Mouse (Mus musculus): Measurements from ENCODE around the gene Gm42417. TPM values are rescaled to one million over a fixed set of nuclear protein-coding genes. Genes with fewer than 3 reads are reported as not detected.
A peak's percentile ranks its signal among the peaks of the same experiment; 100 is the strongest.

The Gm42417 gene
- total and polyA plus RNA-seq, 3 experiments: 0.15 TPM; not detected in 2

DNA sequence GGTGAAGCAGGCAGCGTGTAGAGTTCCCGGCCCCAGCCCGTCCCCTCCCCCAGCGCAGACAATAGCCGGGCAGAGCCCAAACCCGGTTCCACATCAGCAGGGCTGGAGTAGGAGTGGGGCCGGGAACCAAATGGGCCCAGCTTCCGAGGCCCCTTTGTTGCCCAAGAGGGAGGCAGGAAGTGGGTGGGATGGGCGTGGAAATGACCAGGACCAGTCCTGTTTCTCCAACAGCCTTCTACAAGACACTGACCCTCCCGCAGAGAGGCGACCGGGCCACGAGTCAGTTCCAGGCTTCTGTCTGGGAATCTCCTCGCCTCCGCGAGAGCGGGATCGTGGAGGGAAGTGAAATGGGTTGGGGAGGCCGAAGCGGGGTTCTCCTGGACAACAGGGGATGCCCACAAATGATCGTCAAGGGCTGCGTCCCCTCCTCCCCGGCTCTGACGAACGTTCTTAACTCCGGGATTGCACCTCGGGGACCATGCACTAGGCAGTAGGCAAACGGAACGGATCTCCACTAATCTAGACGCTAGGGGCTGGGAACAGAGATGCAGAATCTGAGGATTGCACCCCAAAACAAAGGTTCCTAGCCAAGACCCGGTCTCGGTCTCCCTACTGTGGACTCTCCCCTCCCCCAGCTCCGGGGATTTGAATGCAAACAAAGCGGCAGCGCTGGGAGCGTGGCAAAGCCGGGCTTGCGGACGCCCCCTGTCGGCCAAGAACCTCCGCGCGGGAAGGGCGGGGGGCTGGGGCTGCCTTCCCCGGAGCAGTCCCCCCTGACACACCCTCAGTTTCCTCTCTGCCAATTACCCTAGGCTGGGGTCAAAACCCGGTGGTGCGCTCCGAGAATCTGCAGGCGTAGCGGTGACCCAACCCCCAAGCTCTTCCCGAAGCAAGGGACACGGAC, 17.6 kb upstream of the Gm42417 start:
- no peak for TF ChIP-seq TAL1 (conservative IDR thresholded peaks at IDR 0.05; ENCODE audit: low read depth, low read length)
- no peak for TF ChIP-seq POLR2AphosphoS5 (IDR thresholded peaks at IDR 0.05; ENCODE audit: insufficient replicate concordance, low read depth, low read length)
- 0 out of 2 replicates have a peak, but pooled peaks have one; percentile 10 for TF ChIP-seq CTCF (IDR thresholded peaks at IDR 0.05; ENCODE audit: low read depth, low read length)
- TF ChIP-seq GATA2 (IDR thresholded peaks at IDR 0.05; ENCODE audit: borderline replicate concordance, low read depth, low read length): no peak
- TF ChIP-seq GATA1 (IDR thresholded peaks at IDR 0.05; ENCODE audit: borderline replicate concordance, low read length): no peak
- no peak for DNase-seq (ENCODE audit: low spot score)
- no peak for ATAC-seq (ENCODE audit: extremely low read depth, insufficient number of reproducible peaks, low FRiP score, poor library complexity, severe bottlenecking)
- Histone ChIP-seq H3K4me3 (ENCODE audit: low read depth, low read length) (no peak overlapping the region; the same call in 1 of the 2 replicates), H3K27me3 (ENCODE audit: insufficient read depth, low read length) (peaks cover 89% of the 10 kb centered on the region), H3K9me3 (replicated peaks) (no peaks in the 10 kb centered on the region), H3K36me3 (replicated peaks) (no peaks in the 10 kb centered on the region), H3K4me1 (ENCODE audit: insufficient read depth, low read depth, low read length) (peaks cover 18% of the 10 kb centered on the region)

DNA sequence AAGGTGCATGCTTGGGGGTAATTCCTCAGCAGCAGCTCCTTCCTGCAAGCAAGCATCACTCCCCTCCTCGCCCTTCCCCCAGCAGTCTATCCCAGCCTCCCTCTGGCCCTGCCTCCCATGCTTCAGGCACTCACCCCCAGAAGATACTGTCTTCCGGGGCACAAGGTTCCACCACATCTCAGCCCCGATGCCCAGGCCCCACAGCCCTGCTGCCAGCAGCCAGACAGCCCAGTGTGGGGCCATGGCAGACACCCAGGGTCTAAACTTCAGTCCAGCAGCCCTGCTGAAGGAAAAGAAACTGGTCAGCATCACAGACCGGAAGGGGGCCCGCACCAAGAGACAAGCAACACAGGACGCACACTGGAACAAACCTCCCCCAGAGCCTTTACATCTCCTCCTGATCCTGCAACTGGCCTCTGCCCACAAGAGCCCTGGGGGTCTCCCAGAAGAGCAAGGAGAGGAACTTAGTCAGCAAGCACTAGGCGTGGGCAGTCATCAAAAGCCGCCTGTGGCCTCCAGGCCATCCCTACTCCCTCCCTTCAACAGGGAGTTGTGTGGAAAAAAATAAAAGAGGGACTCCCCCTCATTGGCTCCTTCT, 16.7 kb upstream of the Gm42417 start:
- DNase-seq (ENCODE audit: low spot score) (no peak), ATAC-seq (ENCODE audit: extremely low read depth, insufficient number of reproducible peaks, low FRiP score, poor library complexity, severe bottlenecking) (no peak)
- no peak for TF ChIP-seq TAL1 (conservative IDR thresholded peaks at IDR 0.05; ENCODE audit: low read depth, low read length)
- no peak for TF ChIP-seq POLR2AphosphoS5 (IDR thresholded peaks at IDR 0.05; ENCODE audit: insufficient replicate concordance, low read depth, low read length)
- Histone ChIP-seq H3K4me1 (ENCODE audit: insufficient read depth, low read depth, low read length) (peaks cover 18% of the 10 kb centered on the region), H3K9me3 (replicated peaks) (no peaks in the 10 kb centered on the region), H3K4me3 (ENCODE audit: low read depth, low read length) (no peak overlapping the region), H3K36me3 (replicated peaks) (no peaks in the 10 kb centered on the region), H3K27me3 (ENCODE audit: insufficient read depth, low read length) (peaks cover 91% of the 10 kb centered on the region)

DNA sequence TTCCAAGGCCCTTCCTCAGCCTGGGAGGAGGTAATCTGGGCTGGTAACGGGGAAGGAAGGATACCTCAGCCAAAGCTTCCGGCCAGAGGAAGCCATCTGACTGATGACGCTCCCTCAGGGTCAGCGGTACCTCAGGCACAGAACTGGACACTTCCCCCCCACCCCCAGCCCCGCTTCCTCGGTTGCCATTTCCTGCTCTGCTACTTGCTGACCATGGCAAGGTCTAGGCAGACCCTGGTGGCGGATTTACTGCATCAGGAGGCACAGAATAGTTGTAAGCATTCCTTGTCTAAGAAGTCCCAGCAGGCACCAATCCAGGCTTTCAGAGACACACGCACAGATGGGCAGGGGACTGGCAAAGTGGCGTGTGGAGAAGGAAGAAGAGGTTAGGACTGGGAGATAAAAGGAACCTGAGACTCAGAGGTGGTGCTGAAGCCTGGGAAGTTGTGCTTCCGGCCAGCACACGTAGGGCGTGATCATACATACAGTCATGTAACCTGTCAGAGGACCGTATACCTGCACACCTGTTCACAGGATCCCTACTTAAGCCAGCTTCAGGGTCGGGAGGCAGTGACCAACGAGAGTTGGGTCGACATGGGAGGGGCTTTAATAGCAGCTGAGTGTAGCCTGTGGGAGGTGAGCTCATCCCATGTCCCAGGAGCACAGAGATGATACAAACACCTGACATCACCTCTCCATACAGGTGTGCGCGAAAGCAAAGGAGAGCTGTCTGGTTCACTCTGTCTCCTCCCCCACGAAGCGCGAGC, 15.6 kb upstream of the Gm42417 start:
- Histone ChIP-seq H3K36me3 (replicated peaks) (no peaks in the 10 kb centered on the region), H3K9me3 (replicated peaks) (no peaks in the 10 kb centered on the region), H3K27me3 (ENCODE audit: insufficient read depth, low read length) (peaks cover 96% of the 10 kb centered on the region), H3K4me3 (ENCODE audit: low read depth, low read length) (no peak overlapping the region), H3K4me1 (ENCODE audit: insufficient read depth, low read depth, low read length) (peaks cover 18% of the 10 kb centered on the region)
- no peak for DNase-seq (ENCODE audit: low spot score)
- no peak for ATAC-seq (ENCODE audit: extremely low read depth, insufficient number of reproducible peaks, low FRiP score, poor library complexity, severe bottlenecking)
- TF ChIP-seq CTCF (IDR thresholded peaks at IDR 0.05; ENCODE audit: low read depth, low read length): no peak
- TF ChIP-seq TAL1 (conservative IDR thresholded peaks at IDR 0.05; ENCODE audit: low read depth, low read length): no peak
- no peak for TF ChIP-seq GATA2 (IDR thresholded peaks at IDR 0.05; ENCODE audit: borderline replicate concordance, low read depth, low read length)
- TF ChIP-seq GATA1 (IDR thresholded peaks at IDR 0.05; ENCODE audit: borderline replicate concordance, low read length): no peak
- TF ChIP-seq POLR2AphosphoS5 (IDR thresholded peaks at IDR 0.05; ENCODE audit: insufficient replicate concordance, low read depth, low read length): no peak

DNA sequence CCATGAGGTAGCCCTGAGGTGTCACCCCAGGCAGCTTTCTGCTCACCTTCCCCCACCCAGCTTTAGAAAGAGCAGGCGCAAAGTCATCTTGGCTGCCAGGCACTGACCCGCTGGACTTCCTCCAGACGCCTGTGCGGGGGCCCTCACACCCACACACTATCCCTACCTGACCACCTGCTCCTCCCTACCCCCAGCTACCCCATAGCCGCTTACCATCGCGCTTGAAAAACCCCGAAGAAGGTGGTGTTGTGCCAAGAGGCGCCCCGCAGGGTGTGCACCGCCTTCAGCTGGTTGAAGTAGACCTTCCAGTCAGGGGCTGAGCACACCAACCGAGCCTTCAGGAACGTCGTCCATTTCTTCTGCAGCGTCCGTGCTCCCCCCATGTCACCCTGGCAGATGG, 13.3 kb upstream of the Gm42417 start:
- Histone ChIP-seq H3K36me3 (replicated peaks) (no peaks in the 10 kb centered on the region), H3K4me3 (ENCODE audit: low read depth, low read length) (no peak overlapping the region), H3K4me1 (ENCODE audit: insufficient read depth, low read depth, low read length) (peaks cover 14% of the 10 kb centered on the region), H3K9me3 (replicated peaks) (no peaks in the 10 kb centered on the region), H3K27me3 (ENCODE audit: insufficient read depth, low read length) (peaks cover 81% of the 10 kb centered on the region)
- ATAC-seq (ENCODE audit: extremely low read depth, insufficient number of reproducible peaks, low FRiP score, poor library complexity, severe bottlenecking): no peak
- no peak for TF ChIP-seq GATA1 (IDR thresholded peaks at IDR 0.05; ENCODE audit: borderline replicate concordance, low read length)
- no peak for TF ChIP-seq CTCF (IDR thresholded peaks at IDR 0.05; ENCODE audit: low read depth, low read length)
- no peak for TF ChIP-seq TAL1 (conservative IDR thresholded peaks at IDR 0.05; ENCODE audit: low read depth, low read length)
- no peak for TF ChIP-seq GATA2 (IDR thresholded peaks at IDR 0.05; ENCODE audit: borderline replicate concordance, low read depth, low read length)
- TF ChIP-seq POLR2AphosphoS5 (IDR thresholded peaks at IDR 0.05; ENCODE audit: insufficient replicate concordance, low read depth, low read length): no peak
- no peak for DNase-seq (ENCODE audit: low spot score)

DNA sequence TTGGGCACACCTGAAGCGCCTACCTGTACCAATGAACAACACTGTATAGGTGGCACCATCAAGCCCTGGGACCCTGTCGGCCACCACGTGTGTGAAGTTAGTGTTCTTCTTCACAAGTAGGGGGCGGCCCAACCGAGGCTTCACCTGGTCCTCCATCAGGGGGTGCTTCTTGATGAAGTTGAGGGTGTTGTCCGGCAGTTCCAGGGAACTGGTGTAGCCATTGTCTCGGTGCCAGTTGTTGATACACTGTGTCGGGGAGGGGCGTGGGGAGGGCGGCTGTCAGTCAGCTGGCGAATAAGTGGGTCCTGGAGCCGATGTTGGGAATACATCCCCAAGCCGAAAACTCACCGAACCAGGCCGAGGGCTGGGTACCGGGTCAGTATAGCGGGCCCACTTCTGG, 12.7 kb upstream of the Gm42417 start:
- H3K27me3 ChIP-seq (ENCODE audit: insufficient read depth, low read length): peaks cover 75% of the 10 kb centered on the region
- H3K9me3 ChIP-seq (replicated peaks): no peaks in the 10 kb centered on the region
- peaks cover 12% of the 10 kb centered on the region for H3K4me1 ChIP-seq (ENCODE audit: insufficient read depth, low read depth, low read length)
- TF ChIP-seq TAL1 (conservative IDR thresholded peaks at IDR 0.05; ENCODE audit: low read depth, low read length): no peak
- no peak for TF ChIP-seq CTCF (IDR thresholded peaks at IDR 0.05; ENCODE audit: low read depth, low read length)
- TF ChIP-seq GATA1 (IDR thresholded peaks at IDR 0.05; ENCODE audit: borderline replicate concordance, low read length): no peak
- TF ChIP-seq GATA2 (IDR thresholded peaks at IDR 0.05; ENCODE audit: borderline replicate concordance, low read depth, low read length): no peak
- TF ChIP-seq POLR2AphosphoS5 (IDR thresholded peaks at IDR 0.05; ENCODE audit: insufficient replicate concordance, low read depth, low read length): no peak
- H3K4me3 ChIP-seq (ENCODE audit: low read depth, low read length): no peak overlapping the region
- ATAC-seq (ENCODE audit: extremely low read depth, insufficient number of reproducible peaks, low FRiP score, poor library complexity, severe bottlenecking) (no peak), DNase-seq (ENCODE audit: low spot score) (no peak)
- H3K36me3 ChIP-seq (replicated peaks): no peaks in the 10 kb centered on the region
